Mouse (Mus musculus): ENCODE results near the gene Psg16. TPM values are rescaled to one million over a fixed set of nuclear protein-coding genes. Genes with fewer than 3 reads are reported as not detected.
A peak's percentile ranks its signal among the peaks of the same experiment; 100 is the strongest.
"Not testable (repeated sequence)": the region's sequence is repeated elsewhere in the genome, so short reads cannot be mapped to it uniquely, and the experiment has no call there.

Gene Psg16
- polyA plus RNA-seq, 1 experiment from 2014 or later: 7.2 TPM

DNA sequence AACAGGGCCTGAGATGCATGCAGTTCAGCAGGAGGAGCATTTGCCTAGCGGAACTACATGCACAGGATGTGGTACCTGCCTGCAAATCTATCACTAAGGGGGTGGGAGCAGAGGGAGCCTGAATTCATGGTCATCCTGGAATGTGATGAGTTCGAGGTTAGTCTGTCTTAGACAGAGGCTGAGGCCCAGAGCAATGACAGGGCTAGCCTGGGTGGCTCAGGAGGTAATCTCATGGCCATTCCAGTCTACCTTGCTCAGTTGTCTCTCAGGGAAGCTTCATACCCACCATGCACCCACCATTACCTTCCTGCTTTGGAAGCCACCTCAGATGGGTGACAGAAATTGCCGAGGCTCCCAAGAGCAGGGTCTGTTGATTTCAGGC lies 14.4 kb upstream of the Psg16 start:
- no peak for ATAC-seq
- Histone ChIP-seq H3K27me3 (ENCODE audit: control insufficient read depth, insufficient read depth, low read depth, low read length) (peaks cover 4% of the 10 kb centered on the region; the same call in 1 of the 2 replicates), H3K9ac (ENCODE audit: low read depth, low read length) (no peak overlapping the region), H3K4me3 (ENCODE audit: low read depth, low read length) (no peak overlapping the region), H3K36me3 (ENCODE audit: control insufficient read depth, insufficient read depth, low read length) (no peaks in the 10 kb centered on the region), H3K4me2 (ENCODE audit: low read length) (no peak overlapping the region; the same call in 1 of the 2 replicates), H3K4me1 (ENCODE audit: control insufficient read depth, insufficient read depth, low read length) (peaks cover 14% of the 10 kb centered on the region), H3K9me3 (replicated peaks; ENCODE audit: control insufficient read depth, low read length, poor library complexity, severe bottlenecking) (no peaks in the 10 kb centered on the region), H3K27ac (ENCODE audit: low read length) (peak overlapping the region; percentile 60)
- WGBS: 83% methylated on average over 3 of the region's 3 CpGs

DNA sequence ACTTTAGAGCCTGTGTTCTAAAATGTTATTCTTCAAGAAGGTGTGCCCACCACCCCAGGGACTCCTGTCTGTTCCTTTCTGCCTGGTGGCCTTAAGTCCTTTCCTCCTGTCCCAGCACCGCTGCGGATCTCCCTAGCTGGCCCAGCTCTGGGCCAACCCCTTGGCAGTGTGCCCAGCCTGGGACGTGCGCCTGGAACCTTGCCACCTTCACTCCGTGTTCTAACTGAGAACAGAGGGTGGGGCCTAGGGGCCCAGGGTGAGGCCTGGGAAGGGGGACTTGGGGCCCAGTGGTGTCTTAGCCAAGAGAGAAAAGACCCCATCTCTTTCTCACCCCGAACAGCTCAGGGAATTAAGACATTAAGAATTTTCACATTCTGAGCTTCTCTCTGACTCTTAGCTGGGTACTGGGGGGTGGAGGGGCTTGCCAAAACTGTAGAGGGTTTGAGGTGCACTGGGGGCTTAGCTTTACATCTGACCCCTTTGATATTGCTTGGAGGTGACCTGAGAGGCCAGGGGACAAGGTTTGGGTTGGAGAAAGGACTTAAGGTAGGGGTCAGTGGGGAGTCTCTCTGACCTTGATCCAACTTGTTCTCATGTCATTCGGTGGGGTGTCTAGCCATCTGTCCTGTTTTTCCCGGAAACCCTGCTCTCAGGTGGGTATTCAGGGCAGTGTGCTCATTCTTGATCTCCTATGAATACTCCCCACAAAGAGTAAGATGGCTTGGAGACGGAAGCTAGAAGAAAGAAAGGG lies 13.6 kb upstream of the Psg16 start:
- peaks cover 4% of the 10 kb centered on the region; the same call in 1 of the 2 replicates for H3K27me3 ChIP-seq (ENCODE audit: control insufficient read depth, insufficient read depth, low read depth, low read length)
- H3K9ac ChIP-seq (ENCODE audit: low read depth, low read length): no peak overlapping the region
- WGBS: 43% methylated on average over 9 of the region's 9 CpGs
- no peak for ATAC-seq
- no peak overlapping the region for H3K4me3 ChIP-seq (ENCODE audit: low read depth, low read length)
- no peaks in the 10 kb centered on the region for H3K36me3 ChIP-seq (ENCODE audit: control insufficient read depth, insufficient read depth, low read length)
- peaks cover 14% of the 10 kb centered on the region for H3K4me1 ChIP-seq (ENCODE audit: control insufficient read depth, insufficient read depth, low read length)
- H3K27ac ChIP-seq (ENCODE audit: low read length): peak overlapping the region; percentile 70
- no peaks in the 10 kb centered on the region for H3K9me3 ChIP-seq (replicated peaks; ENCODE audit: control insufficient read depth, low read length, poor library complexity, severe bottlenecking)
- peak overlapping the region; percentile 24 for H3K4me2 ChIP-seq (ENCODE audit: low read length)

DNA sequence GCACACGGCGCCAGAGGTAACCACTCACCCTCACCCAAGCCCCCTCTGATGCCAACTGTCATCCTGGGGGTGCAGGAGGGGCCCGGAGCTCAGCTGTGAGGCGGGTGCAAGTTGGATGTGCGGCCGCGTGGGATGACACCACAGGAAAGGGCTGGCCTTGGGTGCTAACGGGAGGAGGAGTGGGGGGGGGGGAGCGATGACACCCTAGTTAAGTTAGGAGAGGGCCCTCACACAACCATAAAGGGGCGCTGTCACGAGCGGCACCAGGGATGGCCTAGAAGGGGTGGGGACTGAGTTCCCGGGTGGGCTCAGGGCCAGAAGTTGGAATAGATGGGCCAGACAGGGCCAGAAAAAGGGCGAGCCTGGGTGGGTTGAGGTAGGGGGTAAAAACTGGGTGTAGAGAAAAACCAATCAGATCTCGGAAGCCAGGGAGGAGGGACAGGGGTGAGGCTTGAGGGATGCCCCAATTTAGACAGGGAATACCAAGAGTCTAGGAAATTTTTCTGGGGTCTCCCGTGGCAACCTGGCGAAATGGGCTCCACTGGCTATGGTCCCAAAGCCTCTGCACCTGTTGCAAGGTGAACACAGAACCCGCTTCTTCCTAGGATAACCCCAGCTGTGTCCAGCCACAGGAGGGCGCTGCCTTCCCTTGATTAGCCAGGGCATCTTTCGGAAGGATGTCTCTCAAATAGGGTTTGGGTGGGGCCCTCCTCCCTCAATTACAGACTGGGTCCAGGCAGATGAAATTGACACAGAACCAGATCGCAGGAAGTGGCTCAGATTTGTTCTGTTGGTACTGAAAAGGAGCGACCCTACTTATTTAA lies 12.8 kb upstream of the Psg16 start:
- H3K27ac ChIP-seq (ENCODE audit: low read length): peak overlapping the region; percentile 70
- no peak for ATAC-seq
- peaks cover 12% of the 10 kb centered on the region for H3K4me1 ChIP-seq (ENCODE audit: control insufficient read depth, insufficient read depth, low read length)
- peaks cover 4% of the 10 kb centered on the region; the same call in 1 of the 2 replicates for H3K27me3 ChIP-seq (ENCODE audit: control insufficient read depth, insufficient read depth, low read depth, low read length)
- no peaks in the 10 kb centered on the region for H3K36me3 ChIP-seq (ENCODE audit: control insufficient read depth, insufficient read depth, low read length)
- no peaks in the 10 kb centered on the region for H3K9me3 ChIP-seq (replicated peaks; ENCODE audit: control insufficient read depth, low read length, poor library complexity, severe bottlenecking)
- no peak overlapping the region for H3K4me3 ChIP-seq (ENCODE audit: low read depth, low read length)
- no peak overlapping the region for H3K9ac ChIP-seq (ENCODE audit: low read depth, low read length)
- peak overlapping the region; percentile 51 for H3K4me2 ChIP-seq (ENCODE audit: low read length)
- 65% methylated on average over 21 of the region's 22 CpGs for WGBS

DNA sequence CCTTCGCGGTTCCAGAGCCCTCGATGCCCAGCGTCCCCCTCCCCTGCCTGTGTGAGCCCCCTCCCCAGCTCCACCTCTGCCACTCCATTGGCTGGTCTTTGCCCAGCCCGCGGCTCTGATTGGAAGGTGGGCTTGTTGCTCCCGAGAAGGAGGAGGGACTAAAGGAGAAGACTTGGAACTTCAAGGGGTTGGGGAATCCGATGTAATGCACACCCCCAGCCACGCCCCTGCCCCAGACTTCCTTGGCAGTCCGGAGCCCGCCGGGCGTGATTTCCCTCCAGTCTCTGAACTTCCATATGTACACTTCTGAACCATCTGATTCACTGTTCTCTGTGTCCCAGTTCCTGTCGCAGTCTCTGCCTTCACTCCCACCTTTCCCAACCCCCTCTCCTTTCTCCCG lies 11.5 kb upstream of the Psg16 start, which contains the start of gene Hif3a:
Gene Hif3a, minus strand, starts transcription at position 39 of the 400 bp plus-strand sequence.
- H3K4me2 ChIP-seq (ENCODE audit: low read length): peak within 1 kb of the TSS; percentile 51
- no peaks in the 10 kb centered on the region for H3K9me3 ChIP-seq (replicated peaks; ENCODE audit: control insufficient read depth, low read length, poor library complexity, severe bottlenecking)
- peak; percentile 90 for ATAC-seq
- H3K9ac ChIP-seq (ENCODE audit: low read depth, low read length): peak within 1 kb of the TSS; percentile 54
- H3K27ac ChIP-seq (ENCODE audit: low read length): no peak within 1 kb of the TSS
- H3K4me3 ChIP-seq (ENCODE audit: low read depth, low read length): peak within 1 kb of the TSS; percentile 39
- under 1% methylated on average over 15 of the region's 15 CpGs for WGBS
- H3K4me1 ChIP-seq (ENCODE audit: control insufficient read depth, insufficient read depth, low read length): peaks cover 9% of the 10 kb centered on the region
- no peaks in the 10 kb centered on the region for H3K36me3 ChIP-seq (ENCODE audit: control insufficient read depth, insufficient read depth, low read length)
- peaks cover 4% of the 10 kb centered on the region; the same call in 1 of the 2 replicates for H3K27me3 ChIP-seq (ENCODE audit: control insufficient read depth, insufficient read depth, low read depth, low read length)

DNA sequence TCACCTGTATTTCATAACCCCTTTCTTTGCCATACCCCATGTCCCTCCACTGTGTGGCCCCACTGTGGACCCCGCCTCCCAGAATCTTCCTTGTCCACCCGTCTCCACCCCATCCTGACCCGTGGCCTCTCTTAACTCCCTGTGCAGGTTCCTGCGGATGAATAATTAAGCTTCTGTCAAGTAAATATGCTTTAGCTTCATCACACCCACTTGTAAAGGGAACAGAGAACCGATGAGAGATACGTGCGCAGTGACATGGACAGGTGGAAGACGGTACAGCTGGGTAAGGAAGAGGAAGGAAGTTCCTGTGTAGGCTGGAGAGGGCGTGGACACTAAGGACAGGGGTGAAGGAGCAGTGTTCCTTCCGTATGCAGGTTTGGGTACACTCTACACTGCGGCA lies 11.0 kb upstream of the Psg16 start:
- ATAC-seq: peak; percentile 41; the same call in 1 of the 2 replicates

DNA sequence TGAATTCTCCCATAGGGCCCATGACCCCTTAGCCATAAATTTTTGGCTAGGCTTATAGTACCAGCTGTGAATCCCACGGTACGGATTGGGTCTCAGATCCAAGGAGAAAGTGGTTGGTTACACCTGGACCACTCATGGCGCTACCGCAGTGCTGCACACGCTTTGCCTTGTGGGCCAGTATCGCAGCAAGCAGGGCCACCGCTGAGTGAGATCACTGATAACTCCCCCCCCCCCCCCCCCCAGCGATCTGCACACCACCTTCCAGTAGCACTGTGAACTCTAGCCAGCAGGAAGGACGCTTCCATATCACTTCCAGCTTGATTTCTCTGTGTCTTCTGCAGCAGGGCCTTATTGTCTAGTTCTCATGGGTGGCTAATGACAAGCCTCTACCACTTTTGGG lies 8.2 kb upstream of the Psg16 start:
- Histone ChIP-seq H3K36me3 (ENCODE audit: control insufficient read depth, insufficient read depth, low read length) (no peaks in the 10 kb centered on the region), H3K27ac (ENCODE audit: low read length) (no peak overlapping the region), H3K4me3 (ENCODE audit: low read depth, low read length) (no peak overlapping the region), H3K9me3 (replicated peaks; ENCODE audit: control insufficient read depth, low read length, poor library complexity, severe bottlenecking) (no peaks in the 10 kb centered on the region), H3K9ac (ENCODE audit: low read depth, low read length) (no peak overlapping the region), H3K27me3 (ENCODE audit: control insufficient read depth, insufficient read depth, low read depth, low read length) (peaks cover 4% of the 10 kb centered on the region; the same call in 1 of the 2 replicates), H3K4me1 (ENCODE audit: control insufficient read depth, insufficient read depth, low read length) (peaks cover 4% of the 10 kb centered on the region), H3K4me2 (ENCODE audit: low read length) (no peak overlapping the region)
- WGBS: 88% methylated on average over 8 of the region's 9 CpGs
- no peak for ATAC-seq

More for the DNA sequence above, 11.0 kb upstream of the Psg16 start:
- Histone ChIP-seq H3K4me2 (ENCODE audit: low read length) (peak overlapping the region; percentile 51), H3K27me3 (ENCODE audit: control insufficient read depth, insufficient read depth, low read depth, low read length) (peaks cover 4% of the 10 kb centered on the region; the same call in 1 of the 2 replicates), H3K27ac (ENCODE audit: low read length) (no peak overlapping the region), H3K9ac (ENCODE audit: low read depth, low read length) (0 out of 2 replicates have a peak overlapping the region, but pooled peaks have one; percentile 17), H3K4me3 (ENCODE audit: low read depth, low read length) (peak overlapping the region; percentile 39), H3K9me3 (replicated peaks; ENCODE audit: control insufficient read depth, low read length, poor library complexity, severe bottlenecking) (no peaks in the 10 kb centered on the region), H3K36me3 (ENCODE audit: control insufficient read depth, insufficient read depth, low read length) (no peaks in the 10 kb centered on the region), H3K4me1 (ENCODE audit: control insufficient read depth, insufficient read depth, low read length) (peaks cover 9% of the 10 kb centered on the region)
- 17% methylated on average over 11 of the region's 11 CpGs for WGBS

DNA sequence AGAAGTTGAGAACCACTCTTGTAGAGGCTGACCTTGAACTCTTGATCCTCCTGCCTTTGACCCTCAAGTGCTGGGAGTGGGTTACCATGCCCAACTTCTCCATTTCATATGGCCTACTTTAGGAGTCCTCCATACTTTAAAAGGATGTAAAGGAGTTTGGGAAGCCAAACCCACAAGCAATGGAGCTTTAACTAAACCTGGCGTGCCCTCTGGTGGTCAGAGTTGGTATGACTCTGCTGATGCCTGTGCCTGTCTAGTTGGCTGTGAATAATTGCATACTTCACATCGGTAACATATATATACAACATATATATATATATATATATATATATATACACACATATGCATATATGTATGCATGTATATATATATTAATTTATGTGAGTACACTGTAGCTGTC lies 7.4 kb upstream of the Psg16 start:
- peaks cover 4% of the 10 kb centered on the region; the same call in 1 of the 2 replicates for H3K27me3 ChIP-seq (ENCODE audit: control insufficient read depth, insufficient read depth, low read depth, low read length)
- ATAC-seq: no peak
- H3K9ac ChIP-seq (ENCODE audit: low read depth, low read length): no peak overlapping the region
- no peak overlapping the region for H3K4me3 ChIP-seq (ENCODE audit: low read depth, low read length)
- no peaks in the 10 kb centered on the region for H3K36me3 ChIP-seq (ENCODE audit: control insufficient read depth, insufficient read depth, low read length)
- peaks cover 3% of the 10 kb centered on the region for H3K4me1 ChIP-seq (ENCODE audit: control insufficient read depth, insufficient read depth, low read length)
- no peak overlapping the region for H3K27ac ChIP-seq (ENCODE audit: low read length)
- 10% methylated on average over 2 of the region's 2 CpGs for WGBS
- no peak overlapping the region for H3K4me2 ChIP-seq (ENCODE audit: low read length)
- no peaks in the 10 kb centered on the region for H3K9me3 ChIP-seq (replicated peaks; ENCODE audit: control insufficient read depth, low read length, poor library complexity, severe bottlenecking)

DNA sequence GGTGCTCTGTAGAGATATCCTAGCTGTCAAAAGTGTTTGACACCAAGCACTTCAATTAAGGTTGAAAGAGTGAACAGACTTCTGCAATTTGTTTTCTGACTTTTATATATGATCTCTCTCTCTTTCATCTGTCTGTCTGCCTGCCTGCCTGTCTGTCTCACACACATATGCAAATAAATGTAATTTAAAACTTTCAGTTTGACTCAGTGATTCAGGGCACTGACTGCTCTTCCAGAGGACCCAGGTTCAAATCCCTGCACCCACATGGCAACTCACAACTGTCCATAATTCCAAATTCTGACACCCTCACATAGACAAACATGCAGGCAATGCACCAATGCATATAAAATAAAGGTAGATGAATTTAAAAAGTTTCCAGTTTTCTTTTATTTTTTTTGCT lies 6.8 kb upstream of the Psg16 start:
- Histone ChIP-seq H3K9ac (ENCODE audit: low read depth, low read length) (no peak overlapping the region), H3K4me2 (ENCODE audit: low read length) (no peak overlapping the region), H3K27me3 (ENCODE audit: control insufficient read depth, insufficient read depth, low read depth, low read length) (peaks cover 4% of the 10 kb centered on the region; the same call in 1 of the 2 replicates), H3K4me1 (ENCODE audit: control insufficient read depth, insufficient read depth, low read length) (peaks cover 3% of the 10 kb centered on the region), H3K27ac (ENCODE audit: low read length) (no peak overlapping the region), H3K9me3 (replicated peaks; ENCODE audit: control insufficient read depth, low read length, poor library complexity, severe bottlenecking) (no peaks in the 10 kb centered on the region), H3K36me3 (ENCODE audit: control insufficient read depth, insufficient read depth, low read length) (no peaks in the 10 kb centered on the region), H3K4me3 (ENCODE audit: low read depth, low read length) (no peak overlapping the region)
- no peak for ATAC-seq

DNA sequence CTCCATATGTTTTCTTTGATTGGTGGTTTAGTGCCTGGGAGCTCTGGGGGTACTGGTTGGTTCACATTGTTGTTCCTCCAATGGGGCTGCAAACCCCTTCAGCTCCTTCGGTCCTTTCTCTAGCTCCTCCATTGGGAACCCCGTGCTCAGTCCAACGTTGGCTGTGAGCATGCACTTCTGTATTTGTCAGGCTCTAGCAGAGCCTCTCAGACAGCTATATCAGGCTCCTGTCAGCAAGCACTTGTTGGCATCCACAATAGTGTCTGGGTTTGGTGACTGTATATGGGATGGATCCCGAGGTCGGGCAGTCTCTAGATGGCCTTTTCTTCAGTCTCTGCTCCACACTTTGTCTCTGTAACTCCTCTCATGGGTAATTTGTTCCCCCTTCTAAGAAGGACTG lies 6.2 kb upstream of the Psg16 start:
- not testable (repeated sequence) for H3K4me1 ChIP-seq (ENCODE audit: control insufficient read depth, insufficient read depth, low read length); H3K36me3 ChIP-seq (ENCODE audit: control insufficient read depth, insufficient read depth, low read length); H3K9me3 ChIP-seq (replicated peaks; ENCODE audit: control insufficient read depth, low read length, poor library complexity, severe bottlenecking); H3K4me3 ChIP-seq (ENCODE audit: low read depth, low read length); H3K27me3 ChIP-seq (ENCODE audit: control insufficient read depth, insufficient read depth, low read depth, low read length); ATAC-seq; H3K27ac ChIP-seq (ENCODE audit: low read length); H3K4me2 ChIP-seq (ENCODE audit: low read length); H3K9ac ChIP-seq (ENCODE audit: low read depth, low read length)
- 62% methylated on average over 5 of the region's 5 CpGs for WGBS
